Mouse (Mus musculus) forebrain, postnatal 0 days (tissue): Measurements from ENCODE around the gene C2cd4b. TPM values are rescaled to one million over a fixed set of nuclear protein-coding genes. Genes with fewer than 3 reads are reported as not detected.

ENCODE experiments used
- ATAC-seq: fragments of 200-750 bp; cut with Nextera tagmentation; 2 replicates; pipeline ENCODE4 v1.8.0; 2017; ENCODE audit warnings: mild to moderate bottlenecking, moderate library complexity
- DNase-seq: peaks from one replicate; pipeline ENCODE4 v3.0.0-alpha.2; 2015
- H3K27ac ChIP-seq: fragments of 300-500 bp; sonication (generic); 2 replicates; pipeline ENCODE4 v1.5.1; 2014; ENCODE audit warnings: low read depth, mild to moderate bottlenecking, antibody characterized with exemption, low read length, moderate library complexity, mixed read lengths
- H3K27me3 ChIP-seq: fragments of 300-500 bp; sonication (generic); 2 replicates; pipeline ENCODE4 v1.6.1; 2014; ENCODE audit warnings: mild to moderate bottlenecking, low read length, mixed read lengths; ENCODE audit not compliant: insufficient read depth
- H3K36me3 ChIP-seq: fragments of 300-500 bp; sonication (generic); 2 replicates; pipeline ENCODE4 v1.6.1; 2014; ENCODE audit warnings: mild to moderate bottlenecking, moderate library complexity; ENCODE audit not compliant: insufficient read depth
- H3K4me1 ChIP-seq: fragments of 300-500 bp; sonication (generic); 2 replicates; pipeline ENCODE4 v1.6.1; 2014; ENCODE audit warnings: antibody characterized with exemption; ENCODE audit not compliant: insufficient read depth
- H3K4me2 ChIP-seq: fragments of 300-500 bp; sonication (generic); 2 replicates; pipeline ENCODE4 v1.6.1; 2014; ENCODE audit warnings: low read depth, mild to moderate bottlenecking, moderate library complexity
- H3K4me3 ChIP-seq: fragments of 300-500 bp; sonication (generic); 2 replicates; pipeline ENCODE4 v1.5.1; 2014; ENCODE audit warnings: low read depth, low read length, mixed read lengths
- H3K9ac ChIP-seq: fragments of 300-500 bp; sonication (generic); 2 replicates; pipeline ENCODE4 v1.6.1; 2014; ENCODE audit warnings: mild to moderate bottlenecking
- H3K9me3 ChIP-seq: fragments of 300-500 bp; sonication (generic); 2 replicates; pipeline ENCODE4 v1.6.1; 2016; ENCODE audit warnings: low read length
- CTCF ChIP-seq: sonication (generic); IDR thresholded peaks from 2 replicates; pipeline ENCODE4 v1.5.1; 2016; ENCODE audit warnings: antibody characterized with exemption, control low read depth, low read depth
- WGBS: fragments of 180-500 bp; shearing (Covaris S2); extraction: QIAGEN DNeasy Blood & Tissue Kit; methylation state at CpG from one replicate; pipeline ENCODE4 v1.1.7; 2014; 5-methylcytosine and 5-hydroxymethylcytosine counted together
- polyA plus RNA-seq: library from polyadenylated mRNA; unstranded; fragments of >200 nt; fragmentation: Nextera tagmentation; extraction: Ambion mirVana; gene quantifications from 2 replicates; pipeline ENCODE4 v1.2.1, GENCODE M21; 2015
- total RNA-seq: library from RNA; depleted of rRNA; stranded (reverse); fragments of >200 nt; gene quantifications from 2 replicates; pipeline ENCODE4 v1.2.3, GENCODE M21; 2014

C2cd4b gene
- total and polyA plus RNA-seq, 2 experiments from 2014 or later: 1.00 to 2.4 TPM

- Histone ChIP-seq H3K4me1 (no peaks in the 10 kb centered on the region), H3K9me3 (no peaks in the 10 kb centered on the region), H3K36me3 (no peaks in the 10 kb centered on the region), H3K4me2 (no peak overlapping the region), H3K27me3 (no peaks in the 10 kb centered on the region), H3K9ac (no peak overlapping the region), H3K27ac (no peak overlapping the region), H3K4me3 (no peak overlapping the region)
- TF ChIP-seq CTCF: no peak
- ATAC-seq (no peak), DNase-seq (no peak)
- WGBS: 67% methylated on average over 6 of the region's 6 CpGs
These were observed 28.4 kb downstream of the C2cd4b start for GRCm38 (mm10) chr9:67787671-67788070.

GRCm38 (mm10) chr9:67792405-67792804, 33.2 kb downstream of the C2cd4b start:
- TF ChIP-seq CTCF: no peak
- no peaks in the 10 kb centered on the region for H3K36me3 ChIP-seq
- H3K9me3 ChIP-seq: no peaks in the 10 kb centered on the region
- ATAC-seq (no peak), DNase-seq (no peak)
- no peak overlapping the region for H3K27ac ChIP-seq
- H3K4me3 ChIP-seq: no peak overlapping the region
- H3K4me1 ChIP-seq: peaks cover 14% of the 10 kb centered on the region
- no peaks in the 10 kb centered on the region for H3K27me3 ChIP-seq
- no peak overlapping the region for H3K9ac ChIP-seq
- H3K4me2 ChIP-seq: no peak overlapping the region
- 74% methylated on average over 5 of the region's 5 CpGs for WGBS

GRCm38 (mm10) chr9:67793501-67793900, 34.3 kb downstream of the C2cd4b start:
- no peak for DNase-seq
- no peaks in the 10 kb centered on the region for H3K9me3 ChIP-seq
- H3K27me3 ChIP-seq: no peaks in the 10 kb centered on the region
- H3K27ac ChIP-seq: no peak overlapping the region
- no peak overlapping the region for H3K4me3 ChIP-seq
- H3K4me1 ChIP-seq: peaks cover 14% of the 10 kb centered on the region
- H3K9ac ChIP-seq: no peak overlapping the region
- 84% methylated on average over 6 of the region's 6 CpGs for WGBS
- H3K36me3 ChIP-seq: no peaks in the 10 kb centered on the region
- no peak overlapping the region for H3K4me2 ChIP-seq
- TF ChIP-seq CTCF: no peak
- ATAC-seq: no peak

DNA sequence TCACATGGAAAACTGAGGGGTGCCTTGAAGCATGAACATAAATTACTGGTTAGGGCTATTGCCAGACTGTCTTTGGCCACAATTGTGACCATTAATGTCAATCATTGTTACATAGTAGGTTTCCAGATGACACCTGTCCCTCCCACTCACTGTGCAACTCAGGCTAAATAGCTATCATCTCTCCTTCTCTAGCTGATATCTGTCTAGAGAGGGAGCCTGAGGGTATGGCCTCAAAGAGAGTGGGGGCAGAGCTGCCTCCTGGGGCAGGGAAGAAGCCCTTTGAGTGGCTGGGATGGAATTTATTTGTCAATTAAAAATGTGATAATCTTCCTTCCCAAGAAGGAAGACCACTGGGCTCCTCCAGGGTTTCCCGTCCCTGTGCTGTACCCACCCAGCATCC, 35.0 kb downstream of the C2cd4b start:
- Histone ChIP-seq H3K27ac (no peak overlapping the region), H3K4me3 (no peak overlapping the region), H3K4me1 (peaks cover 14% of the 10 kb centered on the region), H3K4me2 (no peak overlapping the region), H3K36me3 (no peaks in the 10 kb centered on the region), H3K27me3 (no peaks in the 10 kb centered on the region), H3K9ac (no peak overlapping the region), H3K9me3 (no peaks in the 10 kb centered on the region)
- TF ChIP-seq CTCF: no peak
- DNase-seq (no peak), ATAC-seq (no peak)
- WGBS: 86% methylated on average over 1 of the region's 1 CpGs

GRCm38 (mm10) chr9:67794668-67795067, 35.4 kb downstream of the C2cd4b start:
- H3K36me3 ChIP-seq: no peaks in the 10 kb centered on the region
- no peak overlapping the region for H3K4me3 ChIP-seq
- no peak for DNase-seq
- 84% methylated on average over 4 of the region's 4 CpGs for WGBS
- no peak overlapping the region for H3K27ac ChIP-seq
- no peak for TF ChIP-seq CTCF
- no peak overlapping the region for H3K9ac ChIP-seq
- peaks cover 14% of the 10 kb centered on the region for H3K4me1 ChIP-seq
- no peaks in the 10 kb centered on the region for H3K27me3 ChIP-seq
- ATAC-seq: no peak
- H3K4me2 ChIP-seq: no peak overlapping the region; the same call in 1 of the 2 replicates
- no peaks in the 10 kb centered on the region for H3K9me3 ChIP-seq

DNA sequence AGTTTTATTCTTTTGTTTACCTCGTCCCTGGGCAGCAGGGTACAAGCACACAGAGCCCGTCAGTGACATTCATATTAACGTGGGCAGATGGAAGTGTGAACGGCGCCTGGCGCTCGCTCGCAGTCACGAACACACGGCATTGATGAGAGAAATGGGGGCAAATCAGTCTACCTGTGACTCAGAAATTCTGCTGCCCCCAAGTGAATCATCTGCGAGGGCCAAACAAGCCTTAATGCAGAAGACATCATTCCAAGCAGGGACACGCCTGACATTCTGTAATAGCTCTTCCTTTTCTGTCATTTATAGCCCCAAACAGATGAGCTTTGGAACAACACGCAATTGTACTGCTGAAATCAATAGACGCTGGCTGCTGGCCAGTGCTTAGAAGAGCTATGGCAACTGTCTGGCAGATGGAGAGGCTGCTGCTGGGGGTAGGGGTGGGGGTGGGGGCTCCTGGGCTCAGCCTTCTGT, 36.0 kb downstream of the C2cd4b start:
- peak overlapping the region; percentile 22; the same call in 1 of the 2 replicates for H3K9ac ChIP-seq
- no peak overlapping the region for H3K4me3 ChIP-seq
- no peaks in the 10 kb centered on the region for H3K36me3 ChIP-seq
- ATAC-seq (peak; percentile 81), DNase-seq (peak; percentile 82)
- TF ChIP-seq CTCF: no peak
- peaks cover 14% of the 10 kb centered on the region for H3K4me1 ChIP-seq
- 12% methylated on average over 14 of the region's 14 CpGs for WGBS
- no peaks in the 10 kb centered on the region for H3K9me3 ChIP-seq
- H3K4me2 ChIP-seq: peak overlapping the region; percentile 35
- peak overlapping the region; percentile 67 for H3K27ac ChIP-seq
- H3K27me3 ChIP-seq: no peaks in the 10 kb centered on the region

DNA sequence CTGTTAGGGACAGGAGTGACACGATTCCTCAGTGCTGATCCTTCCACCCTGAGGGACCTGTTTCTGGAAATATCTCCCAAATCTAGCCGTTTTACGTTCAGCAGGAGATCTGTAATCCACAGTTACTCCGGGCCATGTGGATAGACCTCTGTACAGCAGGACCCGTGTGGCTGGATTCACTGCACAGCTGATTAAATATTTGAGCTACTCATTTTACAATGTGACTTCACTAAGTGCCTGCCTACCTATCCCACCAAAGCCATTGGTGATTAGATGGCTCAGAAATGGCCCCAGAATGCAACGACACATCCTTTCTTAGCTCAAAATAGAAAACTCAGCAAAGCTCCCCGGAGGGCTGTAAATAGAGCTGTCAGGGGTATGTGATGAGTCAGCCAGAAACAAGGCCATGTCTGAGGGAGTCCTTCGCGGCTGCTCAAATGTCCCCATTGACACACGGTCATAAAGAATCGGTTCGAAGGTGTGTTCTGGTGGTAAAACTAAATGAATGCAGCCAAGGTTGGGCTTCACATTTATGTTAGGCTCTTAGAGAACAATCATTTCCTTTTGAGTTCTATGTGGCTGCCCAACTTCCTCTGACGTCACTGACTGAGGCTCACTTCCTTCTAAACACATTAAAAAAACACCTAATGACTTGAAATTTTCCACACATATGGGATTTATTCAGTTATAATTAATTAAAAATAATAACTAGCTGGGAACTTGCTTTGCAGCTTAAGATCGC, 40.0 kb downstream of the C2cd4b start:
- no peak for TF ChIP-seq CTCF
- DNase-seq: no peak
- Histone ChIP-seq H3K4me3 (no peak overlapping the region), H3K9ac (no peak overlapping the region), H3K9me3 (no peaks in the 10 kb centered on the region), H3K27ac (no peak overlapping the region), H3K4me2 (no peak overlapping the region), H3K36me3 (no peaks in the 10 kb centered on the region), H3K27me3 (no peaks in the 10 kb centered on the region), H3K4me1 (peaks cover 14% of the 10 kb centered on the region)
- WGBS: 65% methylated on average over 14 of the region's 14 CpGs
- ATAC-seq: no peak
